Mouse (Mus musculus) thymus, adult 2 months (tissue): ENCODE data around the gene Car10. TPM values are rescaled to one million over a fixed set of nuclear protein-coding genes. Genes with fewer than 3 reads are reported as not detected.

Experiments
- DNase-seq: peaks from one replicate; pipeline ENCODE4 v3.0.0; 2021
- H3K27ac ChIP-seq: fragments of 200-500 bp; 2 replicates; pipeline ENCODE4 v1.5.1; 2012; ENCODE audit warnings: low read length, control low read depth; ENCODE audit not compliant: control insufficient read depth, insufficient read depth
- H3K27me3 ChIP-seq: fragments of 200-500 bp; 2 replicates; pipeline ENCODE4 v1.6.1; 2012; ENCODE audit warnings: mild to moderate bottlenecking, low read length, moderate library complexity, mixed read lengths; ENCODE audit not compliant: control insufficient read depth, insufficient read depth
- H3K36me3 ChIP-seq: fragments of 200-500 bp; 2 replicates; pipeline ENCODE4 v1.6.1; 2012; ENCODE audit warnings: mild to moderate bottlenecking, low read length, moderate library complexity; ENCODE audit not compliant: control insufficient read depth, insufficient read depth
- H3K4me1 ChIP-seq: fragments of 200-500 bp; replicated peaks from 2 replicates; pipeline ENCODE4 v1.6.1; 2012; ENCODE audit warnings: low read length; ENCODE audit not compliant: control insufficient read depth, insufficient read depth
- H3K4me3 ChIP-seq: fragments of 200-500 bp; 2 replicates; pipeline ENCODE4 v1.5.1; 2012; ENCODE audit warnings: mild to moderate bottlenecking, low read length, control low read depth, moderate library complexity; ENCODE audit not compliant: control insufficient read depth, insufficient read depth
- CTCF ChIP-seq: fragments of 200-500 bp; IDR thresholded peaks from 2 replicates; pipeline ENCODE4 v1.5.1; 2012; ENCODE audit warnings: mild to moderate bottlenecking, control low read depth, low read length, moderate library complexity, borderline replicate concordance; ENCODE audit not compliant: control insufficient read depth, poor library complexity, insufficient read depth; ENCODE audit errors: extremely low read depth
- POLR2A ChIP-seq: fragments of 200-500 bp; IDR thresholded peaks from 2 replicates; pipeline ENCODE4 v1.6.1; 2012; ENCODE audit warnings: mild to moderate bottlenecking, low read length, control low read depth, moderate library complexity; ENCODE audit not compliant: control insufficient read depth, poor library complexity, insufficient read depth; ENCODE audit errors: extremely low read depth
- WGBS: fragments of 180-500 bp; shearing (Covaris S2); methylation state at CpG from one replicate; pipeline ENCODE4 v1.1.7; 2018; 5-methylcytosine and 5-hydroxymethylcytosine counted together
- polyA plus RNA-seq: library from polyadenylated mRNA; depleted of rRNA; stranded (reverse); fragments of >200 nt; gene quantifications from 2 replicates; pipeline ENCODE4 v1.2.3, GENCODE M21; 2012

Gene Car10
- polyA plus RNA-seq, 1 experiment, result 0.03 TPM

GRCm38 (mm10) chr11:93293661-93294060 is 195.8 kb downstream of the Car10 start:
- Histone ChIP-seq H3K27ac (no peak overlapping the region), H3K4me3 (no peak overlapping the region), H3K4me1 (no peaks in the 10 kb centered on the region), H3K27me3 (no peaks in the 10 kb centered on the region), H3K36me3 (no peaks in the 10 kb centered on the region)
- 87% methylated on average over 1 of the region's 1 CpGs for WGBS
- TF ChIP-seq CTCF, result no peak
- no peak for DNase-seq

DNA sequence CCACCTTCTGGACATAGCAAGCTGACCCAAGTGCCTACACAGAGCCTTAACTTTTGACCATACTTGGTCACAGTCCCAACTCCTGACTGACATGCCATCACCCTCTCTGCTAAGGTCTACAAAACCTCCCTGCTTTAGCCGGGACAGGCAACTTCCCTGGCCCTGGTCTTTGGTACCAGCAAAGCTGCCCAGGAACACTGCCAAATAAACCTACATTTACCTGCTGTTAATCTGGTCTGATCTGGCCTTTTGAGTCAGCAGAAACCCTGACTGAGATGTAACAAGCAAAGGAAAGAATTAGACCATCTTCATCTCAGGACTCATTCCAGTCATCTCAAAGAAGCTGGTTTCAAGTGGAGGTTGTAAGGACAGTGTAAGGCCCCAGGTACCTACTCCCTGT is 212.2 kb downstream of the Car10 start:
- TF ChIP-seq POLR2A (no peak), CTCF (no peak)
- Histone ChIP-seq H3K27me3 (no peaks in the 10 kb centered on the region), H3K36me3 (no peaks in the 10 kb centered on the region), H3K4me1 (no peaks in the 10 kb centered on the region), H3K4me3 (no peak overlapping the region), H3K27ac (no peak overlapping the region)
- 84% methylated on average over 1 of the region's 1 CpGs for WGBS
- DNase-seq, result no peak

GRCm38 (mm10) chr11:93337756-93338155 is 239.9 kb downstream of the Car10 start:
- Histone ChIP-seq H3K27me3 (no peaks in the 10 kb centered on the region), H3K4me3 (no peak overlapping the region), H3K27ac (no peak overlapping the region), H3K4me1 (no peaks in the 10 kb centered on the region), H3K36me3 (no peaks in the 10 kb centered on the region)
- no peak for DNase-seq
- 96% methylated on average over 3 of the region's 3 CpGs for WGBS
- no peak for TF ChIP-seq POLR2A
- no peak for TF ChIP-seq CTCF

- no peaks in the 10 kb centered on the region for H3K27me3 ChIP-seq
- TF ChIP-seq CTCF, result no peak
- no peak for TF ChIP-seq POLR2A
- WGBS, result 91% methylated on average over 3 of the region's 3 CpGs
- no peaks in the 10 kb centered on the region for H3K36me3 ChIP-seq
- no peak for DNase-seq
- H3K4me3 ChIP-seq, result no peak overlapping the region
- H3K27ac ChIP-seq, result no peak overlapping the region
- H3K4me1 ChIP-seq, result no peaks in the 10 kb centered on the region
Measured at GRCm38 (mm10) chr11:93343961-93344360, 246.1 kb downstream of the Car10 start.

- no peak overlapping the region for H3K4me3 ChIP-seq
- no peak overlapping the region for H3K27ac ChIP-seq
- no peaks in the 10 kb centered on the region for H3K27me3 ChIP-seq
- H3K4me1 ChIP-seq, result no peaks in the 10 kb centered on the region
- WGBS, result 83% methylated on average over 3 of the region's 3 CpGs
- TF ChIP-seq POLR2A, result no peak
- no peak for TF ChIP-seq CTCF
- no peaks in the 10 kb centered on the region for H3K36me3 ChIP-seq
- DNase-seq, result no peak
Measured at GRCm38 (mm10) chr11:93344869-93345268, 247.0 kb downstream of the Car10 start.

DNA sequence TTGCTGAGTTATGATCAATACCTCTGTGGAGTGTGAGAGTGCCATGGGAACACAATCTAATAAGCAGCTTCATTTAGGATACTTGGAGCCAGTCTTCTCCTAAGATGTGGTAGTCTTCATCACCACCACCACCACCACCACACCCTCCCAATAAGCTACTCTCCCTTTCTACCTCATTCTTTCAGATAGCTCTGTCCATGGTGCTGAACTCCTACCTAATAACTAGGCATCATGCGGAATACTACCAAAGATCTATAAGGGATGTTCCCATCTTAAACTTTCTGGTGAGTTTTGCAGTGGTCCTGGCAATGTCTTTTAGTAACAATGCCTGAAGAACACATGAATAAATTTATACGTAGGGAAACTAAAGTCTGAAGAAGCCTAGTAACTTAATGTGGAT is 263.7 kb downstream of the Car10 start:
- H3K4me3 ChIP-seq, result no peak overlapping the region
- H3K36me3 ChIP-seq, result no peaks in the 10 kb centered on the region
- TF ChIP-seq CTCF, result no peak
- no peak for TF ChIP-seq POLR2A
- DNase-seq, result no peak
- H3K27ac ChIP-seq, result no peak overlapping the region
- H3K27me3 ChIP-seq, result no peaks in the 10 kb centered on the region
- H3K4me1 ChIP-seq, result no peaks in the 10 kb centered on the region
- 88% methylated on average over 2 of the region's 2 CpGs for WGBS

- TF ChIP-seq CTCF (no peak), POLR2A (no peak)
- H3K27ac ChIP-seq, result no peak overlapping the region
- H3K27me3 ChIP-seq, result no peaks in the 10 kb centered on the region
- no peak overlapping the region for H3K4me3 ChIP-seq
- H3K36me3 ChIP-seq, result no peaks in the 10 kb centered on the region
- no peaks in the 10 kb centered on the region for H3K4me1 ChIP-seq
- DNase-seq, result no peak
Measured at GRCm38 (mm10) chr11:93364171-93364570, 266.3 kb downstream of the Car10 start.
